24 mouse cellular contexts compared by ENCODE assay signal in genomic region chr2:157824249-157824648, GRCm38 (mm10).
A peak's percentile ranks its signal among the peaks of the same experiment; 100 is the strongest.
DNase-seq lines count a peak whose midpoint lies in the region; ATAC-seq and TF ChIP-seq lines count a peak whose summit lies in the region.
"Had no signal": no experiment of that assay in that cellular context is flagged by ENCODE, and none has a peak within 500 bp of the region (broad histone marks: within the 10 kb centered on the region; RNA-seq: fewer than 3 reads in every experiment).

No protein-coding gene starts in this region.

- 0 out of 2 replicates have a peak overlapping the region, but pooled peaks have one; percentile 5 for H3K9ac ChIP-seq in heart, embryonic 14.5 days (ENCODE audit: low read length)
- H3K9ac ChIP-seq: embryonic facial prominence, embryonic 12.5 days; forebrain, embryonic 12.5 days; hindbrain, embryonic 13.5 days had no signal

- no peak overlapping the region for H3K4me3 ChIP-seq in heart, embryonic 10.5 days
- H3K4me3 ChIP-seq in heart, embryonic 14.5 days (ENCODE audit: control insufficient read depth in 1 of 2, insufficient read depth in 1 of 2, low read depth in 1 of 2, low read length in 2 of 2), result no peak overlapping the region
- no peak overlapping the region for H3K4me3 ChIP-seq in myocyte
- H3K4me3 ChIP-seq: embryonic facial prominence, embryonic 12.5 days; forebrain, embryonic 12.5 days; gastrocnemius, adult 2 months; heart, adult 2 months; hindbrain, embryonic 13.5 days had no signal

- H3K79me2 ChIP-seq in myocyte (ENCODE audit: control insufficient read depth, insufficient read depth), result no peaks in the 10 kb centered on the region

- DNase-seq in heart, embryonic 10.5 days (ENCODE audit: low spot score), result no peak
- DNase-seq in heart, postnatal 4 days, result no peak
- DNase-seq in heart, postnatal 10 days, result no peak
- DNase-seq in testis, postnatal 10 days (ENCODE audit: low spot score), result peak; percentile 25
- DNase-seq in testis, postnatal 14 days (ENCODE audit: low spot score), result no peak
- DNase-seq in layer of hippocampus, postnatal 10 days (ENCODE audit: low spot score in 2 of 2), result no peak
- DNase-seq: adrenal gland, adult 8-10 months; cerebellum, adult 11 months; cerebellum, adult 9-10 months; cerebellum, postnatal 25 days; gastrocnemius, postnatal 25 days; heart, adult 2 months; kidney, adult 11 months; kidney, adult 9 months had no signal

- TF ChIP-seq POLR2A in myocyte (IDR thresholded peaks at IDR 0.05; ENCODE audit: insufficient read length, low read depth), result no peak

- H3K4me1 ChIP-seq in heart, embryonic 10.5 days, result peaks cover 28% of the 10 kb centered on the region
- peaks cover 18 to 29% of the 10 kb centered on the region in 2 experiments for H3K4me1 ChIP-seq in heart, embryonic 14.5 days (ENCODE audit: control insufficient read depth in 2 of 2, insufficient read depth in 2 of 2, low read length in 2 of 2)
- H3K4me1 ChIP-seq: embryonic facial prominence, embryonic 12.5 days had no signal

- 85% methylated on average over 11 of the region's 11 CpGs for WGBS in heart, embryonic 10.5 days
- WGBS in heart, embryonic 14.5 days, result 75% methylated on average over 11 of the region's 11 CpGs

- no peak for ATAC-seq in heart, embryonic 14.5 days (ENCODE audit: insufficient number of reproducible peaks, insufficient read depth, low FRiP score, low read depth)
- ATAC-seq: forebrain, embryonic 16.5 days; hindbrain, postnatal 0 days had no signal

- peak overlapping the region; percentile 38 for H3K4me2 ChIP-seq in heart, embryonic 14.5 days (ENCODE audit: low read length)
- H3K4me2 ChIP-seq in myocyte (ENCODE audit: low read depth), result no peak overlapping the region
- H3K4me2 ChIP-seq: embryonic facial prominence, embryonic 12.5 days; forebrain, embryonic 12.5 days; hindbrain, embryonic 13.5 days had no signal

- intact Hi-C loops in heart, postnatal 10 days (cut with DNase I), result loop anchor here (5.0 kb wide), 1 partner anchor 48 kb away; no protein-coding TSS in a partner anchor

- H3K27ac ChIP-seq in heart, embryonic 10.5 days, result 0 out of 2 replicates have a peak overlapping the region, but pooled peaks have one; percentile 63
- peak overlapping the region; percentile 50 to 67; a peak in 3 of 4 replicates for H3K27ac ChIP-seq in heart, embryonic 14.5 days (replicated peaks in 1 of 2; ENCODE audit: control insufficient read depth in 1 of 2, insufficient read depth in 1 of 2, low read depth in 2 of 2, low read length in 2 of 2)
- H3K27ac ChIP-seq: embryonic facial prominence, embryonic 12.5 days; forebrain, embryonic 12.5 days; gastrocnemius, adult 2 months; heart, adult 2 months; hindbrain, postnatal 0 days had no signal

- H3K36me3 ChIP-seq in heart, embryonic 10.5 days, result peaks cover 6% of the 10 kb centered on the region; the same call in 1 of the 2 replicates
- peaks cover 7% of the 10 kb centered on the region; the same call in 1 of the 2 replicates for H3K36me3 ChIP-seq in heart, embryonic 14.5 days (ENCODE audit: control insufficient read depth, insufficient read depth, low read length)
- H3K36me3 ChIP-seq in myocyte (ENCODE audit: control insufficient read depth, insufficient read depth), result peaks cover 3% of the 10 kb centered on the region
- H3K36me3 ChIP-seq: embryonic facial prominence, embryonic 12.5 days had no signal

- no peaks in the 10 kb centered on the region for H3K27me3 ChIP-seq in heart, embryonic 10.5 days (ENCODE audit: insufficient read depth, poor library complexity, severe bottlenecking)
- H3K27me3 ChIP-seq in heart, embryonic 14.5 days (ENCODE audit: control insufficient read depth, insufficient read depth, low read length), result no peaks in the 10 kb centered on the region
- H3K27me3 ChIP-seq in myocyte (ENCODE audit: control insufficient read depth, insufficient read depth, insufficient read length), result no peaks in the 10 kb centered on the region
- H3K27me3 ChIP-seq: CH12.LX; embryonic facial prominence, embryonic 12.5 days; forebrain, embryonic 12.5 days; hindbrain, embryonic 13.5 days had no signal

- no peaks in the 10 kb centered on the region for H3K9me3 ChIP-seq in heart, embryonic 10.5 days
- H3K9me3 ChIP-seq in heart, embryonic 14.5 days (ENCODE audit: control insufficient read depth, low read length), result no peaks in the 10 kb centered on the region
- H3K9me3 ChIP-seq: embryonic facial prominence, embryonic 12.5 days; forebrain, embryonic 12.5 days; G1E; hindbrain, embryonic 13.5 days had no signal

- no peak overlapping the region for H3ac ChIP-seq in myocyte (ENCODE audit: control insufficient read depth, insufficient read length)

TF ChIP-seq in myocyte, 11 proteins besides CTCF, POLR2A, EP300 and RAD21:
- TF ChIP-seq MYOD1 (IDR thresholded peaks at IDR 0.05; ENCODE audit: control insufficient read depth in 1 of 3, insufficient read length in 2 of 3, low read depth in 2 of 3) (peak; percentile 46 to 79 (median 52)), CEBPB (IDR thresholded peaks at IDR 0.05; ENCODE audit: insufficient read depth, poor library complexity, severe bottlenecking) (no peak), MAX (IDR thresholded peaks at IDR 0.05; ENCODE audit: low read depth) (no peak), POLR2AphosphoS2 (IDR thresholded peaks at IDR 0.05; ENCODE audit: insufficient read length, low read depth) (no peak), MYOG (IDR thresholded peaks at IDR 0.05; ENCODE audit: control insufficient read depth in 1 of 3, insufficient read depth in 1 of 3, insufficient read length in 2 of 3, low read depth in 2 of 3) (peak in 2 of 3 experiments; percentile 60 to 73), USF1 (IDR thresholded peaks at IDR 0.05; ENCODE audit: low read depth) (no peak), TCF3 (IDR thresholded peaks at IDR 0.05; ENCODE audit: insufficient read length, low read depth) (no peak), SRF (IDR thresholded peaks at IDR 0.05; ENCODE audit: control insufficient read depth, insufficient read length, low read depth) (no peak)
